Comparison of ENCODE assay signal across 10 mouse cellular contexts in genomic region chr15:82188481-82189240, GRCm38 (mm10). TPM values are rescaled to one million over a fixed set of nuclear protein-coding genes. Genes with fewer than 3 reads are reported as not detected.
DNase-seq lines count a peak whose midpoint lies in the region; TF ChIP-seq lines count a peak whose summit lies in the region.
"Had no signal": no experiment of that assay in that cellular context is flagged by ENCODE, and none has a peak within 500 bp of the region (broad histone marks: within the 10 kb centered on the region; RNA-seq: fewer than 3 reads in every experiment).

No protein-coding gene starts in this region.

- peak; percentile 76 for TF ChIP-seq CTCF in layer of hippocampus, adult 2 months (conservative IDR thresholded peaks at IDR 0.05)
- TF ChIP-seq CTCF in E14TG2a.4 (conservative IDR thresholded peaks at IDR 0.05; ENCODE audit: low read length), result peak; percentile 96

- H3K27ac ChIP-seq in layer of hippocampus, adult 2 months, result no peak overlapping the region
- H3K27ac ChIP-seq: embryonic facial prominence, embryonic 12.5 days; limb, embryonic 13.5 days; stomach, embryonic 15.5 days had no signal

- no peak overlapping the region for H3K4me3 ChIP-seq in layer of hippocampus, adult 2 months
- H3K4me3 ChIP-seq in E14TG2a.4 (replicated peaks; ENCODE audit: low read length), result no peak overlapping the region; the same call in 1 of the 2 replicates
- H3K4me3 ChIP-seq: embryonic facial prominence, embryonic 12.5 days; limb, embryonic 13.5 days; stomach, embryonic 15.5 days had no signal

- H3K36me3 ChIP-seq in E14TG2a.4 (ENCODE audit: insufficient read depth, low read length), result peaks cover 95% of the 10 kb centered on the region

- no peaks in the 10 kb centered on the region for H3K9me3 ChIP-seq in E14TG2a.4 (ENCODE audit: low read length)
- H3K9me3 ChIP-seq: embryonic facial prominence, embryonic 12.5 days; stomach, embryonic 15.5 days had no signal

- H3K27me3 ChIP-seq in E14TG2a.4 (ENCODE audit: insufficient read depth, low read length), result no peaks in the 10 kb centered on the region
- H3K27me3 ChIP-seq: embryonic facial prominence, embryonic 12.5 days; limb, embryonic 13.5 days; stomach, embryonic 15.5 days had no signal

- DNase-seq in layer of hippocampus, adult 2 months (ENCODE audit: low spot score in 2 of 2), result no peak
- DNase-seq in layer of hippocampus, adult 9-10 months (ENCODE audit: low spot score), result no peak
- peak; percentile 52 for DNase-seq in T-cell, adult 2 months (ENCODE audit: low spot score)
- peak; percentile 85 for DNase-seq in induced T-regulatory cell, adult 2 months (ENCODE audit: low read depth)
- peak; percentile 40 to 59 for DNase-seq in spleen, postnatal 36 days (ENCODE audit: low spot score in 2 of 2)
- no peak for DNase-seq in yolk sac, embryonic 10.5 days (ENCODE audit: low spot score)

- peaks cover 99% of the 10 kb centered on the region for H3K4me1 ChIP-seq in E14TG2a.4 (replicated peaks; ENCODE audit: low read depth, low read length)
- H3K4me1 ChIP-seq: embryonic facial prominence, embryonic 12.5 days; limb, embryonic 13.5 days had no signal

RNA-seq across cellular contexts. Expression of gene Shisa8, which starts 24.0 kb away (rescaled TPM):
- 1 to 10 TPM in 1 of 2 experiments, under 1 TPM in 1; 0.95 to 1.2 TPM for total RNA-seq in layer of hippocampus, adult 2 months (2021)

RNA-seq across cellular contexts. Expression of gene Tnfrsf13c, which starts 35.5 kb away (rescaled TPM):
- total RNA-seq in layer of hippocampus, adult 2 months (2021), result under 1 TPM; 0.54 to 0.79 TPM

RNA-seq across cellular contexts. Expression of gene Srebf2, which starts 41.7 kb away (rescaled TPM):
- total RNA-seq in layer of hippocampus, adult 2 months (2021), result 100 to 1,000 TPM; 162 to 165 TPM

RNA-seq across cellular contexts. Expression of gene Cenpm, which starts 55.9 kb away (rescaled TPM):
- total RNA-seq in layer of hippocampus, adult 2 months (2021), result 1 to 10 TPM; 2.5 TPM

Comparison
In these comparisons a context has a peak if more than half of its experiments do, and no peak if none do; other contexts are left out.
1. DNase-seq: peak in T-cell, adult 2 months (single experiment), induced T-regulatory cell, adult 2 months (single experiment) and spleen, postnatal 36 days (2 of 2); none in layer of hippocampus, adult 2 months (0 of 2), layer of hippocampus, adult 9-10 months (single experiment) and yolk sac, embryonic 10.5 days (single experiment).